Comparison of ENCODE assay signal across 7 mouse cellular contexts in the genomic region with DNA sequence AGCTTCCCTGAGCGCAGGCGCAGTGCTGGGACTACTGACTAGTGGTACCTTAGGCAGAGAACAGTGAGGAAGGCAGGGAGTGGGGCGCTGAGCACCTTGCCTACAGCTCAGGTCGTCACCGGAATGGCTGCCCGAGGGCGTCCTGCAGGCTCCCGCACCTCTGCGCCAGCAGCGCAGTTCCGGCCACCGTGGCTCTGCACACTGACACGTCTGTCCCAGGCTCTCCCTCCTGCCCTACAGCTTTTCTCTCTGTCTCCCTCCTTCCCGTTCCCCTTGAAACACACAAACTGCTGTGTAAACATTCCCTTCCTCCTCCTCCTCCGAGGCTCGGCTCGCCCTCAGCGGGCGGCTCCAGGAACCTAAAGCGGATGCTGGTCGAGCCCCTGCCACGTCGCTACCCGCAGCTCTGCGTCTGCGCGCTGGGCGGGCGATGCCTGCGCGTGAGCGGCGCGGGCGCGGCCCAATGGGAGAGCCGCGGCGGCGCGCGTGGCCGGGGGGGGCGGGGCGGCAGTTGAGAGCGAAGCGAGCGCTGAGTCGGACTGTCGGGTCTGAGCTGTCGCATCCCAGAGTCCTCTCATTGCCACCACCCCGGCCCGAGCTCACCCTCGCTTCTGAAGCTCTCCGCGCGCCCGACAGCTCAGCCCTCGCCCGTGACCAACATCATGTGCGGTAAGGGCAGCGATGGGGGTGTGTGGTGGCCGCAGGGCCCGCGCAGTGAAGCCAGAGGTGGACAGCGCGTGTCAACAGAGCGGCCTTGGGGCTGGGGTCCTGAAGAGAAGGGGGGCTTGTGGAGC. TPM values are rescaled to one million over a fixed set of nuclear protein-coding genes. Genes with fewer than 3 reads are reported as not detected.
A peak's percentile ranks its signal among the peaks of the same experiment; 100 is the strongest.
DNase-seq lines count a peak whose midpoint lies in the region; ATAC-seq lines count a peak whose summit lies in the region.

Gene Gfpt1 (plus strand): TSS at position 510 of the 794 bp plus-strand sequence.

- peak; percentile 98 for DNase-seq in adrenal gland, postnatal 10 days
- DNase-seq in embryonic facial prominence, embryonic 10.5 days (ENCODE audit: low spot score): peak; percentile 96
- DNase-seq in kidney, adult 11 months: peak; percentile 94
- DNase-seq in limb, embryonic 10.5 days (ENCODE audit: low spot score): peak; percentile 93
- DNase-seq in spleen, adult 12 weeks (ENCODE audit: low spot score): peak; percentile 90

- peak; percentile 92 for ATAC-seq in granulocyte monocyte progenitor cell, adult 5-6 weeks (replicated peaks; ENCODE audit: poor library complexity, severe bottlenecking)
- peak; percentile 98 for ATAC-seq in midbrain, embryonic 13.5 days

- H3K9me3 ChIP-seq in embryonic facial prominence, embryonic 10.5 days: no peaks in the 10 kb centered on the region
- no peaks in the 10 kb centered on the region for H3K9me3 ChIP-seq in limb, embryonic 10.5 days (replicated peaks)
- no peaks in the 10 kb centered on the region for H3K9me3 ChIP-seq in midbrain, embryonic 13.5 days

- H3K4me2 ChIP-seq in midbrain, embryonic 13.5 days (replicated peaks): peak within 1 kb of the TSS; percentile 67

- H3K9ac ChIP-seq in midbrain, embryonic 13.5 days (replicated peaks): peak within 1 kb of the TSS; percentile 94

- H3K36me3 ChIP-seq in embryonic facial prominence, embryonic 10.5 days (replicated peaks): peaks cover 8% of the 10 kb centered on the region
- H3K36me3 ChIP-seq in limb, embryonic 10.5 days: peaks cover 6% of the 10 kb centered on the region
- no peaks in the 10 kb centered on the region for H3K36me3 ChIP-seq in midbrain, embryonic 13.5 days

- H3K4me3 ChIP-seq in embryonic facial prominence, embryonic 10.5 days: peak within 1 kb of the TSS; percentile 96
- H3K4me3 ChIP-seq in limb, embryonic 10.5 days: peak within 1 kb of the TSS; percentile 94
- H3K4me3 ChIP-seq in midbrain, embryonic 13.5 days (replicated peaks): peak within 1 kb of the TSS; percentile 92

- no peaks in the 10 kb centered on the region for H3K27me3 ChIP-seq in embryonic facial prominence, embryonic 10.5 days (replicated peaks; ENCODE audit: low read depth, poor library complexity, severe bottlenecking)
- H3K27me3 ChIP-seq in limb, embryonic 10.5 days (ENCODE audit: low read depth, poor library complexity, severe bottlenecking): no peaks in the 10 kb centered on the region
- no peaks in the 10 kb centered on the region for H3K27me3 ChIP-seq in midbrain, embryonic 13.5 days

- H3K27ac ChIP-seq in embryonic facial prominence, embryonic 10.5 days (replicated peaks): peak within 1 kb of the TSS; percentile 94
- peak within 1 kb of the TSS; percentile 97 for H3K27ac ChIP-seq in limb, embryonic 10.5 days
- H3K27ac ChIP-seq in midbrain, embryonic 13.5 days: peak within 1 kb of the TSS; percentile 96

- H3K4me1 ChIP-seq in embryonic facial prominence, embryonic 10.5 days: peaks cover 19% of the 10 kb centered on the region
- peaks cover 9% of the 10 kb centered on the region for H3K4me1 ChIP-seq in limb, embryonic 10.5 days
- H3K4me1 ChIP-seq in midbrain, embryonic 13.5 days (replicated peaks): peaks cover 17% of the 10 kb centered on the region

- under 1% methylated on average over 68 of the region's 68 CpGs for WGBS in embryonic facial prominence, embryonic 10.5 days
- WGBS in limb, embryonic 10.5 days: under 1% methylated on average over 68 of the region's 68 CpGs
- WGBS in midbrain, embryonic 13.5 days: under 1% methylated on average over 68 of the region's 68 CpGs

RNA-seq across cellular contexts. Expression of gene Gfpt1, which starts in this region (rescaled TPM):
- 10 to 100 TPM; 35.1 to 35.7 TPM for total RNA-seq in adrenal gland, postnatal 10 days (2021)
- 17.0 and 17.5 TPM in 2 replicates for polyA plus RNA-seq in embryonic facial prominence, embryonic 10.5 days (2016; fragmentation: Nextera tagmentation; extraction: Ambion mirVana)
- 17.9 and 23.4 TPM in 2 replicates for total RNA-seq in granulocyte monocyte progenitor cell, adult 5-6 weeks (2014; fragmentation: Nextera tagmentation)
- 22.4 and 26.8 TPM in 2 replicates for total RNA-seq in granulocyte monocyte progenitor cell, adult 5-6 weeks (2017)
- polyA plus RNA-seq in limb, embryonic 10.5 days (2016; fragmentation: Nextera tagmentation; extraction: Ambion mirVana): 14.5 and 20.7 TPM in 2 replicates
- polyA plus RNA-seq in midbrain, embryonic 13.5 days (2015; fragmentation: Nextera tagmentation; extraction: Ambion mirVana): 20.1 and 20.5 TPM in 2 replicates

Comparison
In these comparisons a context has a peak if more than half of its experiments do, and no peak if none do; other contexts are left out.
1. Peak in every context shown above with its lines: DNase-seq, ATAC-seq, H3K4me3 ChIP-seq and H3K27ac ChIP-seq.